Mouse (Mus musculus) frontal cortex, postnatal 10 days (tissue): Measurements from ENCODE around the gene Fam160a2.

Source experiments
- DNase-seq, 2 experiments: peaks; one replicate each; pipeline ENCODE4 v3.0.0; 2022; ENCODE audit warnings: low spot score in 2 of 2, mixed read lengths in 1 of 2

Gene Fam160a2

GRCm38 (mm10) chr7:105399935-105400624 lies at the start of gene Fam160a2:
Gene Fam160a2, minus strand, starts transcription at chr7:105400054.
- DNase-seq = peak; percentile 99 to 100

GRCm38 (mm10) chr7:105445076-105445475 lies 45.2 kb upstream of the Fam160a2 start:
- no peak for DNase-seq

- no peak for DNase-seq
These were observed 41.6 kb upstream of the Fam160a2 start for GRCm38 (mm10) chr7:105441426-105441825.

- no peak for DNase-seq
These were observed 38.3 kb upstream of the Fam160a2 start for GRCm38 (mm10) chr7:105437979-105438772.

- no peak for DNase-seq
These were observed 34.9 kb upstream of the Fam160a2 start for GRCm38 (mm10) chr7:105434798-105435197.

GRCm38 (mm10) chr7:105433859-105434258 lies 34.0 kb upstream of the Fam160a2 start:
- DNase-seq = no peak

- DNase-seq = no peak
These were observed 32.2 kb upstream of the Fam160a2 start for GRCm38 (mm10) chr7:105432058-105432457.

GRCm38 (mm10) chr7:105426051-105426450 lies 26.2 kb upstream of the Fam160a2 start:
- no peak for DNase-seq

- DNase-seq = no peak
These were observed 25.7 kb upstream of the Fam160a2 start, which contains the start of gene Cckbr for GRCm38 (mm10) chr7:105425424-105426043. Gene Cckbr, plus strand, starts transcription at chr7:105425731.

GRCm38 (mm10) chr7:105424368-105424767 lies 24.5 kb upstream of the Fam160a2 start:
- DNase-seq = no peak

- no peak for DNase-seq
These were observed 21.0 kb upstream of the Fam160a2 start for GRCm38 (mm10) chr7:105420903-105421302.

- no peak for DNase-seq
These were observed 18.3 kb upstream of the Fam160a2 start for GRCm38 (mm10) chr7:105418106-105418505.

GRCm38 (mm10) chr7:105416529-105416928 lies 16.7 kb upstream of the Fam160a2 start:
- DNase-seq = no peak

- no peak for DNase-seq
These were observed 14.5 kb upstream of the Fam160a2 start for GRCm38 (mm10) chr7:105414385-105414784.

- peak; percentile 54 to 72 for DNase-seq
These were observed 12.2 kb upstream of the Fam160a2 start for GRCm38 (mm10) chr7:105411874-105412632.

GRCm38 (mm10) chr7:105406322-105406721 lies 6.5 kb upstream of the Fam160a2 start:
- DNase-seq = no peak

- DNase-seq = no peak
These were observed 4.4 kb upstream of the Fam160a2 start, which contains the start of gene Cnga4 for GRCm38 (mm10) chr7:105404268-105404667. Gene Cnga4, plus strand, starts transcription at chr7:105404568.

GRCm38 (mm10) chr7:105399058-105399934 lies 558 bp downstream of the Fam160a2 start:
- DNase-seq = no peak

- no peak for DNase-seq
These were observed 3.7 kb downstream of the Fam160a2 start for GRCm38 (mm10) chr7:105396126-105396525.

- DNase-seq = no peak
These were observed 4.6 kb downstream of the Fam160a2 start for GRCm38 (mm10) chr7:105395131-105395820.
